Mouse (Mus musculus): Measurements from ENCODE around the gene Olfr730.

The Olfr730 gene

DNA sequence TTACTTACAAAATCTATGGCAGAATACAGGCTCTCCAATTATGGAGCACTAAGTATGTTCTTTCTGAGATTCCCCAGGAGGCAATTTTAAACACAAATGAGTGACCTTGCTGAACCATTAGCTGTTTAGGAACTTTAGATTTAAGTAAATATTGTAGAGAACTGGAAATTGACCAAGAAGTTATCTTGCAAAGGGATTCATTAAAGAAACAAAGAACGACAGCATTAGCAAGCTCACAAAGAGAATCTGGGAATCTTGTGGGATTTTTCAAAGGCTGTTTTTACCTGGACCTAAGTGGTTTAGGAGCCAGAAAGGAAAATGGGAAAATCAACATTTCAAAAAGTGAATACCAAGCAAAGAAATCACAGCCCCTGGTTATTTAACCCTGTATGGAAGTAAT is at the start of gene Olfr730:
Gene Olfr730, minus strand, starts transcription at position 101 of the 400 bp plus-strand sequence.
- in situ Hi-C loops (cut with MboI, MseI) = no loop called here

GRCm38 (mm10) chr14:50152810-50153209 is 35.2 kb downstream of the Olfr730 start, which contains the start of gene Olfr729:
Olfr729 (minus strand) TSS chr14:50152910.
- in situ Hi-C loops (cut with MboI, MseI) = loop anchor here (10.0 kb wide), 1 partner anchor 188 kb away; the partner anchor contains the start of gene Olfr724

DNA sequence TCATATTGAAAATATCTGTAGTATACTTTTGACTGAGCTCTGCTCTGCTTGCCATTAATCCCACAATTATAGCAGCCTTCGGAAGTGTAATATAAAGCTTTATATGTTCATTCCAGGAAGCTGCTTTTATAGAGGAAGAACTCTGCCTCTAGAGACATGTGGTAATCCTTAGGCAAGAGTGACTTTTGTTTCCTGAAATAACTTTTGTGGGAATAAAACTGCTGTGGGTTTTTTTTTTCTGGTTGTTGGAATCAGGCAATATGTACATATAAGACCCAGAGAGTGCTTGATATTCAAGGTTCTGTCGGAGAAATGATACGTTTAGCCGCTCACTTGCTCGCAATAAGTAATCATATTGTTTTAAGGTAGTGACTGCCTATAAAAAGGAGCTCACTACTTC is 45.4 kb downstream of the Olfr730 start, which contains the start of gene Olfr728:
Gene Olfr728, minus strand, starts transcription at position 101 of the 400 bp plus-strand sequence.
- in situ Hi-C loops (cut with MboI, MseI) = no loop called here

All from T-helper 1 cell (primary cell).